Mouse (Mus musculus): ENCODE measurements around the gene Mmd2. TPM values are rescaled to one million over a fixed set of nuclear protein-coding genes. Genes with fewer than 3 reads are reported as not detected.

Gene Mmd2
- polyA plus RNA-seq, 1 experiment: not detected

DNA sequence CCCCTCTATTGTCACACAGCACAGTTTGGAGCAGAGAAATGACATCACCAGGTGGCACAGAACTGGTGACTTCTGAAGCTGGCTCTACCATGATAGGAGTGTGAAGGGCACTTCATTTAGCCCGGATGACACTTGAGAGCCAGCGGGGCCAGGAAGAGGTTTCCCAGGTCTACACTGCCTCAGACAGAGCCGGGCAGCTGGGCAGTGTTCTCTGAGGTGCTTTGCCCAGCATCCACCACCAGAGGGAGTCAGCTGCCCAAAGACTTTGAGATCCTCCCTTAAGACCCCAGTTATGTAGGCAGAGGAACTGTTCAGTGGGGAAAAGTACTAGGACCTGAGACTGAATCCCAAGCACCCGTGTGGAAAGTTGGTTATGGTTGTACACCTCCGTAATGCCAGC lies 27.1 kb downstream of the Mmd2 start:
- Histone ChIP-seq H3K4me1 (ENCODE audit: control insufficient read depth, insufficient read depth, low read length) (no peaks in the 10 kb centered on the region), H3K36me3 (ENCODE audit: control insufficient read depth, insufficient read depth, low read length, poor library complexity, severe bottlenecking) (no peaks in the 10 kb centered on the region), H3K9me3 (replicated peaks; ENCODE audit: control insufficient read depth, insufficient read depth, low read length, poor library complexity, severe bottlenecking) (no peaks in the 10 kb centered on the region), H3K27ac (ENCODE audit: insufficient read depth, low read length) (no peak overlapping the region), H3K9ac (ENCODE audit: low read depth, poor library complexity, severe bottlenecking) (no peak overlapping the region), H3K27me3 (ENCODE audit: control insufficient read depth, insufficient read depth, low read length, poor library complexity, severe bottlenecking) (no peaks in the 10 kb centered on the region), H3K4me3 (ENCODE audit: low read depth, low read length) (no peak overlapping the region)
- TF ChIP-seq POLR2A (IDR thresholded peaks at IDR 0.05; ENCODE audit: insufficient read depth, low read length) (no peak), EP300 (IDR thresholded peaks at IDR 0.05; ENCODE audit: insufficient read depth, low read depth, low read length) (no peak), CTCF (IDR thresholded peaks at IDR 0.05; ENCODE audit: low read depth, low read length) (peak; percentile 82)

DNA sequence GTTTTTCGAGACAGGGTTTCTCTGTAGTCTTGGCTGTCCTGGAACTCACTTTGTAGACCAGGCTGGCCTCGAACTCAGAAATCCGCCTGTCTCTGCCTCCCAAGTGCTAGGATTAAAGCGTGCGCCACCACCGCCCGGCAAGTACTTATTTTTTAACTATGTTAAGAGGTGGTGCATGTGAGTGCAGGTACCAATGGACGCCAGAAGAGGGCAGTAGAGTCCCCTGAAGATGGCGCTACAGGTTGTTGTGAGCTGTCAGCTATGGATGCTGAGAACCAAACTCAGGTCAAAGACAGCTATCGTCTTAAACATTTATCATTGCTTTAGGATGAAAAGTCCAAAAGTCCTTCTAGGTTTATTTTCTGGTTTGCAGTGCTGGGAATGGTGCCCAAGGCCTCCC lies 30.4 kb downstream of the Mmd2 start:
- Histone ChIP-seq H3K9ac (ENCODE audit: low read depth, poor library complexity, severe bottlenecking) (no peak overlapping the region), H3K36me3 (ENCODE audit: control insufficient read depth, insufficient read depth, low read length, poor library complexity, severe bottlenecking) (no peaks in the 10 kb centered on the region), H3K4me1 (ENCODE audit: control insufficient read depth, insufficient read depth, low read length) (no peaks in the 10 kb centered on the region), H3K4me3 (ENCODE audit: low read depth, low read length) (no peak overlapping the region), H3K27ac (ENCODE audit: insufficient read depth, low read length) (no peak overlapping the region), H3K9me3 (replicated peaks; ENCODE audit: control insufficient read depth, insufficient read depth, low read length, poor library complexity, severe bottlenecking) (no peaks in the 10 kb centered on the region), H3K27me3 (ENCODE audit: control insufficient read depth, insufficient read depth, low read length, poor library complexity, severe bottlenecking) (no peaks in the 10 kb centered on the region)
- TF ChIP-seq CTCF (IDR thresholded peaks at IDR 0.05; ENCODE audit: low read depth, low read length): peak; percentile 46
- TF ChIP-seq POLR2A (IDR thresholded peaks at IDR 0.05; ENCODE audit: insufficient read depth, low read length): no peak
- no peak for TF ChIP-seq EP300 (IDR thresholded peaks at IDR 0.05; ENCODE audit: insufficient read depth, low read depth, low read length)

GRCm38 (mm10) chr5:142576832-142577231 lies 31.8 kb downstream of the Mmd2 start:
- H3K27ac ChIP-seq (ENCODE audit: insufficient read depth, low read length): no peak overlapping the region
- no peak overlapping the region for H3K4me3 ChIP-seq (ENCODE audit: low read depth, low read length)
- H3K27me3 ChIP-seq (ENCODE audit: control insufficient read depth, insufficient read depth, low read length, poor library complexity, severe bottlenecking): no peaks in the 10 kb centered on the region
- no peak overlapping the region for H3K9ac ChIP-seq (ENCODE audit: low read depth, poor library complexity, severe bottlenecking)
- no peaks in the 10 kb centered on the region for H3K4me1 ChIP-seq (ENCODE audit: control insufficient read depth, insufficient read depth, low read length)
- no peak for TF ChIP-seq POLR2A (IDR thresholded peaks at IDR 0.05; ENCODE audit: insufficient read depth, low read length)
- TF ChIP-seq EP300 (IDR thresholded peaks at IDR 0.05; ENCODE audit: insufficient read depth, low read depth, low read length): no peak
- no peaks in the 10 kb centered on the region for H3K9me3 ChIP-seq (replicated peaks; ENCODE audit: control insufficient read depth, insufficient read depth, low read length, poor library complexity, severe bottlenecking)
- H3K36me3 ChIP-seq (ENCODE audit: control insufficient read depth, insufficient read depth, low read length, poor library complexity, severe bottlenecking): no peaks in the 10 kb centered on the region

DNA sequence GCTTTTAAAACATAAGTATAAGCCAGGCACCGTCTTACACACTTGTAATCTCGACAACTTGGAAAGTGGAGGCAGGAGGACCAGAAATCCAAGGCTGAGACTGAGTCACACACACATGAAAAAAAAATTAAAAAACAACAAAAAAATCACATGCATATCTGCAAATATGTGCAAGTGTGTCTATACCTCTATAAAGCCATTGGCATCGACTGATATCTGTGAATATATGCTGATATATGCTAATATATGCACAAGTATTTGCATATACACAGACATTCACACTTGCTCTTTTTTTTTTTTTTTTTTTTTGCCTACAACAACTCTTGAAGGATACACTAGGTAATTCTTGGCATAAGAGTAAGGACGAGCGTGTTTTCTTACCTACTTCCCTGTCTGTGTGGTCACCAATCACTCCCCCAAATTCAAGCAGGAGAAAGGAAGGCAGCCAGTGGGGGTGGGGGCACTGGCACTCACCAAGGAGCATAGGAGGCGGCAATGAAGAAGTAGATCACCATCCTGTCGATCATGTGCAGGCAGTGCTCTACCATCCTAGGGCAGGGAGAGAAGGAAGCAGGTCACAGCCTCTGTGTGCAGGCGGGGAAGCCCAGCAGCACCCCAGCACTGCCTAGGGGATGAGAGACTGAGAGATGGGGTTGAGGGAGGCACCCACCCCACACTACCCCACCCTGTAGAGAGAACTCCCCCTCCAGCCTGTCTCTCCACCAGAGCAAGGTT lies 34.1 kb downstream of the Mmd2 start:
- Histone ChIP-seq H3K4me3 (ENCODE audit: low read depth, low read length) (no peak overlapping the region), H3K27me3 (ENCODE audit: control insufficient read depth, insufficient read depth, low read length, poor library complexity, severe bottlenecking) (no peaks in the 10 kb centered on the region), H3K27ac (ENCODE audit: insufficient read depth, low read length) (no peak overlapping the region), H3K36me3 (ENCODE audit: control insufficient read depth, insufficient read depth, low read length, poor library complexity, severe bottlenecking) (no peaks in the 10 kb centered on the region), H3K9me3 (replicated peaks; ENCODE audit: control insufficient read depth, insufficient read depth, low read length, poor library complexity, severe bottlenecking) (no peaks in the 10 kb centered on the region), H3K4me1 (ENCODE audit: control insufficient read depth, insufficient read depth, low read length) (no peaks in the 10 kb centered on the region), H3K9ac (ENCODE audit: low read depth, poor library complexity, severe bottlenecking) (no peak overlapping the region)
- no peak for TF ChIP-seq CTCF (IDR thresholded peaks at IDR 0.05; ENCODE audit: low read depth, low read length)
- TF ChIP-seq EP300 (IDR thresholded peaks at IDR 0.05; ENCODE audit: insufficient read depth, low read depth, low read length): no peak
- TF ChIP-seq POLR2A (IDR thresholded peaks at IDR 0.05; ENCODE audit: insufficient read depth, low read length): no peak

- TF ChIP-seq EP300 (IDR thresholded peaks at IDR 0.05; ENCODE audit: insufficient read depth, low read depth, low read length) (no peak), POLR2A (IDR thresholded peaks at IDR 0.05; ENCODE audit: insufficient read depth, low read length) (no peak), CTCF (IDR thresholded peaks at IDR 0.05; ENCODE audit: low read depth, low read length) (no peak)
- no peak overlapping the region for H3K27ac ChIP-seq (ENCODE audit: insufficient read depth, low read length)
Measured at GRCm38 (mm10) chr5:142564606-142565005, 44.0 kb downstream of the Mmd2 start.

GRCm38 (mm10) chr5:142560261-142560660 lies 48.3 kb downstream of the Mmd2 start:
- TF ChIP-seq EP300 (IDR thresholded peaks at IDR 0.05; ENCODE audit: insufficient read depth, low read depth, low read length) (0 out of 2 replicates have a peak, but pooled peaks have one; percentile 18), CTCF (IDR thresholded peaks at IDR 0.05; ENCODE audit: low read depth, low read length) (no peak), POLR2A (IDR thresholded peaks at IDR 0.05; ENCODE audit: insufficient read depth, low read length) (no peak)
- Histone ChIP-seq H3K27me3 (ENCODE audit: control insufficient read depth, insufficient read depth, low read length, poor library complexity, severe bottlenecking) (no peaks in the 10 kb centered on the region), H3K9ac (ENCODE audit: low read depth, poor library complexity, severe bottlenecking) (no peak overlapping the region), H3K4me1 (ENCODE audit: control insufficient read depth, insufficient read depth, low read length) (peaks cover 3% of the 10 kb centered on the region), H3K4me3 (ENCODE audit: low read depth, low read length) (no peak overlapping the region), H3K36me3 (ENCODE audit: control insufficient read depth, insufficient read depth, low read length, poor library complexity, severe bottlenecking) (no peaks in the 10 kb centered on the region), H3K9me3 (replicated peaks; ENCODE audit: control insufficient read depth, insufficient read depth, low read length, poor library complexity, severe bottlenecking) (no peaks in the 10 kb centered on the region), H3K27ac (ENCODE audit: insufficient read depth, low read length) (no peak overlapping the region)

More at GRCm38 (mm10) chr5:142564606-142565005, 44.0 kb downstream of the Mmd2 start:
- Histone ChIP-seq H3K9ac (ENCODE audit: low read depth, poor library complexity, severe bottlenecking) (no peak overlapping the region), H3K9me3 (replicated peaks; ENCODE audit: control insufficient read depth, insufficient read depth, low read length, poor library complexity, severe bottlenecking) (no peaks in the 10 kb centered on the region), H3K4me3 (ENCODE audit: low read depth, low read length) (no peak overlapping the region), H3K27me3 (ENCODE audit: control insufficient read depth, insufficient read depth, low read length, poor library complexity, severe bottlenecking) (no peaks in the 10 kb centered on the region), H3K36me3 (ENCODE audit: control insufficient read depth, insufficient read depth, low read length, poor library complexity, severe bottlenecking) (no peaks in the 10 kb centered on the region), H3K4me1 (ENCODE audit: control insufficient read depth, insufficient read depth, low read length) (peaks cover 3% of the 10 kb centered on the region)
